Mouse (Mus musculus): ENCODE data around the gene Gm13083. TPM values are rescaled to one million over a fixed set of nuclear protein-coding genes. Genes with fewer than 3 reads are reported as not detected.
"Not testable (repeated sequence)": the region's sequence is repeated elsewhere in the genome, so short reads cannot be mapped to it uniquely, and the experiment has no call there.

Gene Gm13083
- polyA plus RNA-seq (2015; fragmentation: Nextera tagmentation; extraction: Ambion mirVana): not detected in 2 replicates

DNA sequence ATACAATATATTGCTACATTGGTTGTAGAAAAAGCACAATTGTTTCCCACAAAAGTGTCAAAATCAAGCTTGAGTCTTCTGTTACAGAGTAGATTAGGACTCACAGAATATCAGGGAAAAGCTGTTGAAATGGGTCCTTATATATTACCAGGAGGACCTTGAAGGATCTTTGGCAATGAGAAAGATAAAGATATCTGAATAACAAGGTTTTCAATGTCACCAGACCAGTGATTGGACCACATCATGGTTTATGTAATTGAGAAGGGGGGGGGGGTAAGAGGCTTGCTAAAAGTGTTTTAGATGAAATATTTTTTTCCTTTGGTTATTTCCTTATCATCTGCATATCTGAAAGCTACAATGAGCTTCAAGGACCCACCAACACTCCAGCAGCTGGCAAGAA, at the start of gene Gm13083:
TSS of gene Gm13083 (plus strand) at position 301 of the 400 bp plus-strand sequence.
- not testable (repeated sequence) for H3K9me3 ChIP-seq (replicated peaks); H3K4me2 ChIP-seq; H3K27ac ChIP-seq; H3K9ac ChIP-seq; H3K4me1 ChIP-seq; ATAC-seq (replicated peaks; ENCODE audit: low FRiP score); H3K36me3 ChIP-seq; H3K4me3 ChIP-seq (replicated peaks); H3K27me3 ChIP-seq

DNA sequence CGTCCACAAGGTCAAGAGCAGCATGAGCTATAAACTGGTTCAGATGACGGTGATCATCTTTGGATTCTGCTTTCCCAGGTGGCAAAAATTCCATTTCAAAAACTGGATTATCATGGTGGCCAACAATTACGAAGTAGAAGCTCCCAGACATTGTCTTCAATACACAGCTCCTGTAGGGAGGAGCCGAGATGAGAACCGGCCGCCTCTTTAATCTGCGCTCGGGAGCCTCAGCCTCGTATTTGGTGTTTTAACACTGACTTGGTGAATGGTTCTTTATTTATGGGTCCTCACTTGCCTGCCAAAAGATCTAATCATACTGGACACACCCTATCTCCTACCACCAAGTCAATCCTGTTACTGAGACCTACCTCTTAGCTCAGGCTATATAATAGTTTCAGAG, 2.9 kb upstream of the Gm13083 start:
- H3K27ac ChIP-seq; H3K36me3 ChIP-seq; H3K9me3 ChIP-seq (replicated peaks); H3K9ac ChIP-seq; H3K4me3 ChIP-seq (replicated peaks); ATAC-seq (replicated peaks; ENCODE audit: low FRiP score); H3K27me3 ChIP-seq; H3K4me1 ChIP-seq; H3K4me2 ChIP-seq: not testable (repeated sequence)
- 87% methylated on average over 9 of the region's 9 CpGs for WGBS

DNA sequence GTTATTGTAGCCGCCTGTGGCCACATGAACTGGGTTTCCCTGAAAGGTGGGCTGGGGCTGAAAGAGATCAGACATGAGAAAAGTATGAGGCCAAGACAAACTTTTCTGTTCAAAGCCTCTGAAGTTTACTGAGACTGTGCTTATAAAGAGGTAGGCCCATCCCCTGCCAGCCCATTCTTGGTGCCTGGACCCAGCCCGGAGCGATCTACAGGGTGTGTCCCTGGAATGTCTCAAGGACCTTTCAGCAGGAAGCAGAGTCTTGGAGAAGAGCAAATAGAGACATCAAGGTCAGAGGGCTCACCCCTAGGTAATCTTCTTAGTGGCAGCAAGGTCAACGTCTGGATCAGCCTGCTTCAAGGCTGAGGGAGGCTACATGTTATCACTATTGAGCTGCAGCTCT, 3.3 kb downstream of the Gm13083 start:
- not testable (repeated sequence) for H3K4me2 ChIP-seq; ATAC-seq (replicated peaks; ENCODE audit: low FRiP score); H3K36me3 ChIP-seq; H3K4me1 ChIP-seq; H3K27me3 ChIP-seq; H3K9me3 ChIP-seq (replicated peaks); H3K9ac ChIP-seq; H3K4me3 ChIP-seq (replicated peaks); H3K27ac ChIP-seq
- WGBS: 85% methylated on average over 4 of the region's 4 CpGs

DNA sequence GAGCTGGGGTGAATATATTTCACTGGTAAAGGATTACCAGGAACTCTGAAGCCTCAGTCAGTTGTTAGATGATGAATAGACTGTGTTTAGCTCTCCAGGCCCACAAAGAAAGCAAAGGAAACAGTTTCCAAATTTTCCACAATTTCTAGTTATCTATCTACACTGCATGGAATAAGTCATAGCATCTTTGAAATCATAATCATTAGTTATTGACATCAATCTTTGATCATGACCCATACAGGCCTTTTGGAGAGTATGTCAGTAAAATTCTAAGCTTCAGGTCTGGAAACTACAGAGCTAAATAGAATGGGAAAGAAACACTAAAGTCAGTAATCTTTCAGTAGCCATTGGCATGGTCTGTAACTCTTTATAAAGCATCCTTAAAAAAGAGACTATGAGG, 42.3 kb downstream of the Gm13083 start, which contains the start of gene Gm13088:
TSS of gene Gm13088 (minus strand) at position 101 of the 400 bp plus-strand sequence.
- H3K4me3 ChIP-seq (replicated peaks); H3K4me2 ChIP-seq; H3K36me3 ChIP-seq; H3K9me3 ChIP-seq (replicated peaks); H3K9ac ChIP-seq; H3K27me3 ChIP-seq; ATAC-seq (replicated peaks; ENCODE audit: low FRiP score); H3K4me1 ChIP-seq; H3K27ac ChIP-seq: not testable (repeated sequence)

Other genes with a start within 250 kb of the Gm13083 start
- not detected in 2 replicates for gene Pramel1, start 220.6 kb upstream of the Gm13083 start, polyA plus RNA-seq (2015; fragmentation: Nextera tagmentation; extraction: Ambion mirVana)
- 19.1 and 20.0 TPM in 2 replicates for gene Pramef8, start 202.6 kb upstream of the Gm13083 start, polyA plus RNA-seq (2015; fragmentation: Nextera tagmentation; extraction: Ambion mirVana)
- gene Oog4, start 164.7 kb upstream of the Gm13083 start, polyA plus RNA-seq (2015; fragmentation: Nextera tagmentation; extraction: Ambion mirVana): not detected in 2 replicates
- gene Gm13043, start 103.7 kb upstream of the Gm13083 start, polyA plus RNA-seq (2015; fragmentation: Nextera tagmentation; extraction: Ambion mirVana): not detected in 2 replicates
- gene Gm13040, start 79.0 kb upstream of the Gm13083 start, polyA plus RNA-seq (2015; fragmentation: Nextera tagmentation; extraction: Ambion mirVana): not detected in 2 replicates
- not detected in 2 replicates for gene BC080695, start 63.3 kb upstream of the Gm13083 start, polyA plus RNA-seq (2015; fragmentation: Nextera tagmentation; extraction: Ambion mirVana)
- not detected in 2 replicates for gene Gm13057, start 63.3 kb upstream of the Gm13083 start, polyA plus RNA-seq (2015; fragmentation: Nextera tagmentation; extraction: Ambion mirVana)
- not detected in 2 replicates for gene Gm13088, start 42.2 kb downstream of the Gm13083 start, polyA plus RNA-seq (2015; fragmentation: Nextera tagmentation; extraction: Ambion mirVana)
- not detected in 2 replicates for gene Gm13089, start 87.7 kb downstream of the Gm13083 start, polyA plus RNA-seq (2015; fragmentation: Nextera tagmentation; extraction: Ambion mirVana)
- not detected in 2 replicates for gene Gm13078, start 104.5 kb downstream of the Gm13083 start, polyA plus RNA-seq (2015; fragmentation: Nextera tagmentation; extraction: Ambion mirVana)
- gene Gm13023, start 174.3 kb downstream of the Gm13083 start, polyA plus RNA-seq (2015; fragmentation: Nextera tagmentation; extraction: Ambion mirVana): not detected in 2 replicates
- gene Gm13084, start 201.1 kb downstream of the Gm13083 start, polyA plus RNA-seq (2015; fragmentation: Nextera tagmentation; extraction: Ambion mirVana): not detected in 2 replicates
- gene Gm13103, start 231.5 kb downstream of the Gm13083 start, polyA plus RNA-seq (2015; fragmentation: Nextera tagmentation; extraction: Ambion mirVana): not detected in 2 replicates

Data from kidney, embryonic 15.5 days (tissue).